Mouse (Mus musculus) gastrocnemius, postnatal 4 days (tissue): Measurements from ENCODE around the gene Rps6kb1. TPM values are rescaled to one million over a fixed set of nuclear protein-coding genes. Genes with fewer than 3 reads are reported as not detected.
A peak's percentile ranks its signal among the peaks of the same experiment; 100 is the strongest.

Source experiments
- DNase-seq, 2 experiments: peaks; one replicate each; pipeline ENCODE4 v3.0.0; 2021 to 2022; ENCODE audit warnings: low spot score in 2 of 2, mixed read lengths in 2 of 2
- microRNA-seq: library from miRNA; unstranded; fragments of <30 nt; microRNA quantifications from one replicate; pipeline ENCODE4 v1.2.0, GENCODE M21; 2021
- total RNA-seq, 2 experiments: library from RNA; stranded (reverse); gene quantifications; 2 replicates each; pipeline ENCODE4 v1.2.3; 2021

Rps6kb1 gene
- total RNA-seq, 2 experiments from 2014 or later = 50.5 to 56.8 TPM

GRCm38 (mm10) chr11:86484101-86484868, 60.3 kb downstream of the Rps6kb1 start, which contains the start of gene Rnft1:
Gene Rnft1 (plus strand): TSS chr11:86484657.
- DNase-seq = peak; percentile 97 to 99

GRCm38 (mm10) chr11:86473576-86473975, 71.0 kb downstream of the Rps6kb1 start:
- DNase-seq = no peak

- no peak for DNase-seq
Measured at GRCm38 (mm10) chr11:86472771-86473171, 71.8 kb downstream of the Rps6kb1 start.

GRCm38 (mm10) chr11:86471785-86472184, 72.8 kb downstream of the Rps6kb1 start:
- no peak for DNase-seq

- no peak for DNase-seq
Measured at GRCm38 (mm10) chr11:86468971-86469370, 75.6 kb downstream of the Rps6kb1 start.

- no peak for DNase-seq
Measured at GRCm38 (mm10) chr11:86468345-86468744, 76.3 kb downstream of the Rps6kb1 start.

- peak; percentile 38 to 63 for DNase-seq
Measured at GRCm38 (mm10) chr11:86464275-86464674, 80.3 kb downstream of the Rps6kb1 start.

GRCm38 (mm10) chr11:86462579-86462978, 82.0 kb downstream of the Rps6kb1 start:
- DNase-seq = no peak

- no peak for DNase-seq
Measured at GRCm38 (mm10) chr11:86458866-86459265, 85.7 kb downstream of the Rps6kb1 start.

- DNase-seq = no peak
Measured at GRCm38 (mm10) chr11:86457545-86457944, 87.1 kb downstream of the Rps6kb1 start.

GRCm38 (mm10) chr11:86453991-86454390, 90.6 kb downstream of the Rps6kb1 start:
- no peak for DNase-seq

Small RNAs within 50 kb of the gene (microRNA-seq; reads per million reads assigned to microRNA genes)
- 19,241 reads per million, percentile 96 among the genes with 10 or more reads in this experiment for gene Mir21a

Other genes starting within 250 kb of the Rps6kb1 start
- gene Med13, start 187.2 kb downstream of the Rps6kb1 start, total RNA-seq = 10 to 100 TPM; 47.8 to 51.6 TPM
- gene Rnft1, start 60.1 kb downstream of the Rps6kb1 start, total RNA-seq = 10 to 100 TPM; 38.1 to 40.2 TPM
- 1 to 10 TPM; 5.0 to 5.2 TPM for gene Tubd1, start 186 bp upstream of the Rps6kb1 start, total RNA-seq
- gene Vmp1, start 139.0 kb upstream of the Rps6kb1 start, total RNA-seq = 10 to 100 TPM; 55.1 to 65.5 TPM
- 10 to 100 TPM; 10.2 to 11.9 TPM for gene Ptrh2, start 139.2 kb upstream of the Rps6kb1 start, total RNA-seq
- gene Cltc, start 212.8 kb upstream of the Rps6kb1 start, total RNA-seq = 100 to 1,000 TPM; 185 to 196 TPM